Comparison of ENCODE assay signal across 24 mouse cellular contexts in genomic region chr6:148218235-148219076, GRCm38 (mm10). TPM values are rescaled to one million over a fixed set of nuclear protein-coding genes. Genes with fewer than 3 reads are reported as not detected.
DNase-seq lines count a peak whose midpoint lies in the region; ATAC-seq and TF ChIP-seq lines count a peak whose summit lies in the region.
"Had no signal": no experiment of that assay in that cellular context is flagged by ENCODE, and none has a peak within 500 bp of the region (broad histone marks: within the 10 kb centered on the region; RNA-seq: fewer than 3 reads in every experiment).

No protein-coding gene starts in this region.

- no peak for TF ChIP-seq EP300 in liver, embryonic 14.5 days (IDR thresholded peaks at IDR 0.05; ENCODE audit: low read depth)
- TF ChIP-seq EP300 in stomach, postnatal 0 days (optimal IDR thresholded peaks at IDR 0.05) = no peak

- no peak for ATAC-seq in hindbrain, embryonic 11.5 days (ENCODE audit: low FRiP score)
- ATAC-seq in hindbrain, embryonic 16.5 days = no peak
- ATAC-seq in liver, embryonic 14.5 days (ENCODE audit: insufficient read depth) = peak; percentile 56
- ATAC-seq in stomach, postnatal 0 days (ENCODE audit: low FRiP score, low TSS enrichment) = no peak
- ATAC-seq: forebrain, embryonic 14.5 days; inflammation-experienced regulatory T-cells, adult 6 months had no signal

- H3K4me3 ChIP-seq in hindbrain, embryonic 11.5 days (ENCODE audit: low read depth, low read length) = no peak overlapping the region
- H3K4me3 ChIP-seq in hindbrain, embryonic 16.5 days (ENCODE audit: low read length) = no peak overlapping the region
- no peak overlapping the region for H3K4me3 ChIP-seq in liver, embryonic 14.5 days (ENCODE audit: insufficient read depth in 1 of 2, low read depth in 2 of 2, low read length in 2 of 2)
- H3K4me3 ChIP-seq in stomach, postnatal 0 days (ENCODE audit: low read depth, low read length) = no peak overlapping the region
- H3K4me3 ChIP-seq: embryonic facial prominence, embryonic 15.5 days; erythroblast, embryonic 14.5 days; forebrain, embryonic 10.5 days; heart, embryonic 15.5 days; hindbrain, embryonic 10.5 days; hindbrain, embryonic 15.5 days had no signal

- H3K4me2 ChIP-seq in hindbrain, embryonic 11.5 days (replicated peaks; ENCODE audit: low read depth, low read length) = no peak overlapping the region
- H3K4me2 ChIP-seq in hindbrain, embryonic 16.5 days (ENCODE audit: low read length) = no peak overlapping the region
- H3K4me2 ChIP-seq in liver, embryonic 14.5 days (ENCODE audit: low read depth) = no peak overlapping the region
- H3K4me2 ChIP-seq in stomach, postnatal 0 days (replicated peaks; ENCODE audit: low read depth) = no peak overlapping the region
- H3K4me2 ChIP-seq: embryonic facial prominence, embryonic 15.5 days; heart, embryonic 11.5 days; heart, embryonic 15.5 days; hindbrain, embryonic 15.5 days had no signal

- H3K9ac ChIP-seq in hindbrain, embryonic 11.5 days (ENCODE audit: low read depth, low read length) = 0 out of 2 replicates have a peak overlapping the region, but pooled peaks have one; percentile 2
- no peak overlapping the region for H3K9ac ChIP-seq in hindbrain, embryonic 16.5 days (ENCODE audit: low read depth, low read length)
- H3K9ac ChIP-seq in liver, embryonic 14.5 days (replicated peaks) = no peak overlapping the region
- no peak overlapping the region for H3K9ac ChIP-seq in stomach, postnatal 0 days (ENCODE audit: low read length)
- H3K9ac ChIP-seq: embryonic facial prominence, embryonic 15.5 days; heart, embryonic 15.5 days; hindbrain, embryonic 15.5 days had no signal

- 91% methylated on average over 2 of the region's 2 CpGs for WGBS in hindbrain, embryonic 11.5 days
- 90% methylated on average over 2 of the region's 2 CpGs for WGBS in hindbrain, embryonic 16.5 days
- 27% methylated on average over 2 of the region's 2 CpGs for WGBS in liver, embryonic 14.5 days (ENCODE audit: insufficient replicate concordance)
- WGBS in stomach, postnatal 0 days = 65% methylated on average over 2 of the region's 2 CpGs

- H3K4me1 ChIP-seq in hindbrain, embryonic 11.5 days (replicated peaks; ENCODE audit: control insufficient read depth, insufficient read depth, low read length) = no peaks in the 10 kb centered on the region
- 0 out of 2 replicates have a peak, but pooled peaks cover 2% of the 10 kb centered on the region for H3K4me1 ChIP-seq in hindbrain, embryonic 16.5 days (ENCODE audit: control insufficient read depth, insufficient read depth, low read depth, low read length)
- H3K4me1 ChIP-seq in liver, embryonic 14.5 days (replicated peaks; ENCODE audit: control insufficient read depth in 2 of 2, insufficient read depth in 2 of 2, low read length in 1 of 2) = peaks cover 0 to 9% of the 10 kb centered on the region in 2 experiments; a peak in 1 of 4 replicates
- no peaks in the 10 kb centered on the region for H3K4me1 ChIP-seq in stomach, postnatal 0 days (replicated peaks; ENCODE audit: control insufficient read depth, insufficient read depth)
- H3K4me1 ChIP-seq: embryonic facial prominence, embryonic 15.5 days; forebrain, embryonic 10.5 days; hindbrain, embryonic 10.5 days had no signal

- TF ChIP-seq CTCF in liver, embryonic 14.5 days (IDR thresholded peaks at IDR 0.05; ENCODE audit: low read depth) = no peak
- no peak for TF ChIP-seq CTCF in stomach, postnatal 0 days (IDR thresholded peaks at IDR 0.05; ENCODE audit: low read depth)

- H3K9me3 ChIP-seq in hindbrain, embryonic 11.5 days (ENCODE audit: control insufficient read depth, low read length) = no peaks in the 10 kb centered on the region
- H3K9me3 ChIP-seq in hindbrain, embryonic 16.5 days (ENCODE audit: control insufficient read depth, low read length) = no peaks in the 10 kb centered on the region
- H3K9me3 ChIP-seq in liver, embryonic 14.5 days (ENCODE audit: control insufficient read depth, low read length) = no peaks in the 10 kb centered on the region
- H3K9me3 ChIP-seq in stomach, postnatal 0 days (ENCODE audit: control insufficient read depth, low read length) = no peaks in the 10 kb centered on the region
- H3K9me3 ChIP-seq: embryonic facial prominence, embryonic 15.5 days; forebrain, embryonic 10.5 days; heart, embryonic 15.5 days; hindbrain, embryonic 10.5 days; hindbrain, embryonic 15.5 days had no signal

- H3K27ac ChIP-seq in hindbrain, embryonic 11.5 days (ENCODE audit: low read depth, low read length) = no peak overlapping the region
- H3K27ac ChIP-seq in hindbrain, embryonic 16.5 days (ENCODE audit: low read depth, low read length) = no peak overlapping the region
- no peak overlapping the region for H3K27ac ChIP-seq in liver, embryonic 14.5 days
- no peak overlapping the region for H3K27ac ChIP-seq in stomach, postnatal 0 days (replicated peaks)
- H3K27ac ChIP-seq: embryonic facial prominence, embryonic 15.5 days; forebrain, embryonic 10.5 days; heart, embryonic 15.5 days; hindbrain, embryonic 10.5 days; hindbrain, embryonic 15.5 days had no signal

- H3K27me3 ChIP-seq in hindbrain, embryonic 11.5 days (ENCODE audit: control insufficient read depth, insufficient read depth, low read length) = no peaks in the 10 kb centered on the region
- no peaks in the 10 kb centered on the region for H3K27me3 ChIP-seq in hindbrain, embryonic 16.5 days (replicated peaks; ENCODE audit: control insufficient read depth, insufficient read depth, low read length)
- H3K27me3 ChIP-seq in liver, embryonic 14.5 days (ENCODE audit: control insufficient read depth, insufficient read depth, low read length) = no peaks in the 10 kb centered on the region
- H3K27me3 ChIP-seq in stomach, postnatal 0 days (ENCODE audit: control insufficient read depth, insufficient read depth, low read length) = no peaks in the 10 kb centered on the region
- H3K27me3 ChIP-seq: embryonic facial prominence, embryonic 15.5 days; heart, embryonic 15.5 days; hindbrain, embryonic 15.5 days had no signal

- no peak for DNase-seq in hindbrain, embryonic 11.5 days (ENCODE audit: low spot score)
- peak; percentile 87 for DNase-seq in 416B (ENCODE audit: low read depth)
- peak; percentile 89 for DNase-seq in MEL-GATA-1-ER (ENCODE audit: extremely low read depth, low read depth)
- DNase-seq in liver, embryonic 14.5 days (ENCODE audit: low read depth in 3 of 3, low spot score in 3 of 3) = no peak
- no peak for DNase-seq in cerebellum, adult 11 months
- DNase-seq in right cerebral cortex, adult 18-20 months = no peak
- no peak for DNase-seq in stomach, postnatal 0 days (ENCODE audit: low spot score)
- DNase-seq: adrenal gland, postnatal 14 days; cerebellum, adult 2 months; cerebellum, postnatal 10 days; embryo, embryonic 11 days; gastrocnemius, postnatal 36 days; heart, adult 18-20 months; heart, postnatal 14 days had no signal

- no peaks in the 10 kb centered on the region for H3K36me3 ChIP-seq in hindbrain, embryonic 11.5 days (ENCODE audit: control insufficient read depth, insufficient read depth, low read length)
- no peaks in the 10 kb centered on the region for H3K36me3 ChIP-seq in hindbrain, embryonic 16.5 days (ENCODE audit: control insufficient read depth, insufficient read depth, low read length)
- H3K36me3 ChIP-seq in liver, embryonic 14.5 days (replicated peaks; ENCODE audit: control insufficient read depth, insufficient read depth, low read depth) = no peaks in the 10 kb centered on the region
- no peaks in the 10 kb centered on the region for H3K36me3 ChIP-seq in stomach, postnatal 0 days (ENCODE audit: control insufficient read depth, insufficient read depth, low read length)
- H3K36me3 ChIP-seq: embryonic facial prominence, embryonic 15.5 days; forebrain, embryonic 10.5 days; heart, embryonic 15.5 days; hindbrain, embryonic 10.5 days; hindbrain, embryonic 15.5 days had no signal

RNA-seq across cellular contexts. Expression of gene Ergic2, which starts 6.3 kb away (rescaled TPM):
- polyA plus RNA-seq in hindbrain, embryonic 11.5 days (2014; fragmentation: Nextera tagmentation; extraction: Ambion mirVana) = 229 and 261 TPM in 2 replicates
- 201 and 235 TPM in 2 replicates for polyA plus RNA-seq in hindbrain, embryonic 16.5 days (2015; fragmentation: Nextera tagmentation; extraction: Ambion mirVana)
- 24.8 and 36.1 TPM in 2 replicates for polyA plus RNA-seq in liver, embryonic 14.5 days (2012; rRNA removed)
- polyA plus RNA-seq in liver, embryonic 14.5 days (2014; fragmentation: Nextera tagmentation; extraction: Ambion mirVana) = 96.0 and 104 TPM in 2 replicates
- 148 and 150 TPM in 2 replicates for polyA plus RNA-seq in stomach, postnatal 0 days (2015; fragmentation: Nextera tagmentation; extraction: Ambion mirVana)

Comparison
In these comparisons a context has a peak if more than half of its experiments do, and no peak if none do; other contexts are left out.
1. DNase-seq: peak in 416B (single experiment) and MEL-GATA-1-ER (single experiment); none in hindbrain, embryonic 11.5 days (single experiment), liver, embryonic 14.5 days (0 of 3), cerebellum, adult 11 months (single experiment), right cerebral cortex, adult 18-20 months (single experiment) and stomach, postnatal 0 days (single experiment).